Mouse (Mus musculus) central nervous system, embryonic 18 days (tissue): ENCODE data around the gene Atxn2. TPM values are rescaled to one million over a fixed set of nuclear protein-coding genes. Genes with fewer than 3 reads are reported as not detected.

Source experiments
- polyA plus RNA-seq: library from polyadenylated mRNA; depleted of rRNA; stranded (reverse); fragments of >200 nt; gene quantifications from 2 replicates; pipeline ENCODE4 v1.2.3, GENCODE M21; 2012; rRNA removed

The Atxn2 gene
- polyA plus RNA-seq: 129 and 141 TPM in 2 replicates

DNA sequence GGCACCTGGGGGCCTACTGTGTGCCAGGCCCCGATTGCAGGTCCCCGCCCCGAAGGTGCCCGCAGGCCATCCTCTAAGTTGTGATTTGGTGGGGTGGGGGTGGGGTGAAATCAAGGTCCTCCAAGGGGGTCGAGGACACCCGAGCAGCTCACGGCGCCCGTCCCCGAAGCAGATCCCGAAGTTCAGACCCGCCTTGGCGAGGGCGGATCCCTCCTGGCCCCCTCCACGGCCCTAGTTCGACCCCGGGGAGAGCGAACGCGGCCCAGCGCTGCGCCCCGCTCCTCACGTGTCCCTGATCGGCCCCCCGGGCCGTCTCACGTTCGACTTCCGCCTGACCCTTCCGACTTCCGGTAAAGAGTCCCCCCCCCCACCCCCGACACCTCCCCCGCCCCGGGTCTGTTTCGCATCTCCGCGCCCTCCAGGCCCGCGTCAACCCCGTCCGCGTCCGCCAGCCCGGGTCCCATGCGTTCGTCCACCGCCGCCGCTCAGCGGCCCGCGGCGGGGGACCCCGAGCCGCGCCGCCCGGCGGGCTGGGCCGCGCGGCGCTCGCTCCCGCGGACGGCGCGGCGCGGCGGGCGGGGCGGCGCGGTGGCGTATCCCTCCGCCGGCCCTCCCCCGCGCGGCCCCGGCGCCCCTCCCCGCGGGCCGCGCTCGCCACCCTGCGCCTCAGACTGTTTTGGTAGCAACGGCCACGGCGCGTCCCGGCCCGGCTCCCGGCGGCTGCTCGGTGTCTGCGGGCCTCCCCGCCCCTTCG, at the start of gene Atxn2:
TSS of gene Atxn2 (plus strand) at position 164 of the 754 bp plus-strand sequence.

DNA sequence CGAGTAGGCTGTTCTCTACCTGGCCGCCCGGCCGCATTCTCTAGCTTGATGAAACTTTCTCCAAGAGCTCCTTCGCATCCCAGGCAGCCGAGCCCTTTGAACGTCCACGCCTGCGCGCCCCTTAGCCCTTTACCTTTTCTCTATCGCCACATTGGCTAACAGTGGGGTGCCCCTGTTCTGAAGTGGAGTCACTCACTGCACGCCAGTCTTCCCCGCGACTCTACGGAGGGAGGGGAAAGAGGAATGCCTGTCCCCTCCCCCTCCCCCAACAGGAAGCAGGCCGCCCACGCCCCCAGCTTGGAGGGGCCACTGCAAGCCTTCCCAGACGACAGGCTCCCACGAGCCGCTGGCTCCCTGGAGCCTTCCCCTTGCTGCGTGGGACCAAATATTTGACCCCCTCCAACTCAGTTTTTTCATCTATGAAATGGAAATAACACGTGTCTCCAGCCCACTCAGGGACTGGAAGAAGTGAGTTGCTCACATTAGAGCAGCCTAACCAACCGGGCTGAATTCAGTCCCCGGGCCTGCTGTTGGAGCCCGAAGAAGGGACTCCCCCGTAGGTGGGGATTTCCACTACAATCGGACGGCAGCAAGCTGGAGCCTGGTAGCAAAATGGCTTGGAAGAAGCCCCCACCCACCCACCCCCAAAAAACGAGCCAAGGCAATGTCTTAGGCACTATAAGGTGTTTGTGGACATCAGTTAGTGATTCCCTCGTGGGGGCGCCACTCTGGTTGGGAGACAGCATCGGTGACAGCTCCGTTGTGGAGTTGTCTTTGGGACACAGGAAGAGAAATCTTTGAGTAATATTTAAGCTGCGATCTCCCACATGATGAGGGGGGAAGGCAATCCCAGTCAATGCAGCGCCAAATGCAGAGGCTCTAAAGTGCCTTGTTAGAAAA, 126.6 kb downstream of the Atxn2 start, which contains the start of gene Sh2b3:
TSS of gene Sh2b3 (minus strand) at position 206 of the 900 bp plus-strand sequence.

GRCm38 (mm10) chr5:121848743-121849142, 137.6 kb downstream of the Atxn2 start, which contains the start of gene Pheta1:
Pheta1 (plus strand) TSS chr5:121848984.

Other genes with a start within 250 kb of the Atxn2 start
- not detected in 2 replicates for gene Adam1b, start 207.9 kb upstream of the Atxn2 start, polyA plus RNA-seq
- 35.6 and 38.7 TPM in 2 replicates for gene Adam1a, start 165.9 kb upstream of the Atxn2 start, polyA plus RNA-seq
- gene Gm42878, start 165.9 kb upstream of the Atxn2 start, polyA plus RNA-seq: 0.14 and 0.36 TPM in 2 replicates
- gene Mapkapk5, start 165.4 kb upstream of the Atxn2 start, polyA plus RNA-seq: 126 and 129 TPM in 2 replicates
- 133 and 141 TPM in 2 replicates for gene Aldh2, start 117.5 kb upstream of the Atxn2 start, polyA plus RNA-seq
- gene Acad12, start 92.4 kb upstream of the Atxn2 start, polyA plus RNA-seq: 2.3 and 2.4 TPM in 2 replicates
- 1.4 and 2.0 TPM in 2 replicates for gene Acad10, start 50.8 kb upstream of the Atxn2 start, polyA plus RNA-seq
- 34.8 and 36.3 TPM in 2 replicates for gene Brap, start 50.8 kb upstream of the Atxn2 start, polyA plus RNA-seq
- 8.4 and 8.5 TPM in 2 replicates for gene Sh2b3, start 126.3 kb downstream of the Atxn2 start, polyA plus RNA-seq
- gene Pheta1, start 137.6 kb downstream of the Atxn2 start, polyA plus RNA-seq: 36.3 and 38.2 TPM in 2 replicates